Mouse (Mus musculus): Measurements from ENCODE around the gene Akr1c13.

GRCm38 (mm10) chr13:4172978-4173377 is 18.0 kb upstream of the Akr1c13 start:
- TF ChIP-seq GATA1 (IDR thresholded peaks at IDR 0.05; ENCODE audit: low read length) (no peak), TAL1 (IDR thresholded peaks at IDR 0.05; ENCODE audit: low read length) (no peak)

Measured in erythroblast, embryonic 14.5 days (primary cell).